Mouse (Mus musculus) midbrain, embryonic 15.5 days (tissue): Measurements from ENCODE around the gene Kbtbd12. TPM values are rescaled to one million over a fixed set of nuclear protein-coding genes. Genes with fewer than 3 reads are reported as not detected.
A peak's percentile ranks its signal among the peaks of the same experiment; 100 is the strongest.

Experiments used
- ATAC-seq: fragments of 200-750 bp; cut with Nextera tagmentation; replicated peaks from 2 replicates; pipeline ENCODE4 v1.8.0; 2017; ENCODE audit warnings: moderate TSS enrichment
- H3K27ac ChIP-seq: fragments of 300-500 bp; sonication (generic); 2 replicates; pipeline ENCODE4 v1.5.1; 2015; ENCODE audit warnings: mild to moderate bottlenecking, inconsistent platforms
- H3K27me3 ChIP-seq: fragments of 300-500 bp; sonication (generic); replicated peaks from 2 replicates; pipeline ENCODE4 v1.6.1; 2015; ENCODE audit warnings: inconsistent platforms
- H3K36me3 ChIP-seq: fragments of 300-500 bp; sonication (generic); replicated peaks from 2 replicates; pipeline ENCODE4 v1.6.1; 2015; ENCODE audit warnings: inconsistent platforms
- H3K4me1 ChIP-seq: fragments of 300-500 bp; sonication (generic); 2 replicates; pipeline ENCODE4 v1.6.1; 2015; ENCODE audit warnings: inconsistent platforms
- H3K4me2 ChIP-seq: fragments of 300-500 bp; sonication (generic); 2 replicates; pipeline ENCODE4 v1.6.1; 2015; ENCODE audit warnings: inconsistent platforms, mild to moderate bottlenecking, moderate library complexity
- H3K4me3 ChIP-seq: fragments of 300-500 bp; sonication (generic); 2 replicates; pipeline ENCODE4 v1.5.1; 2015; ENCODE audit warnings: mild to moderate bottlenecking, inconsistent platforms
- H3K9ac ChIP-seq: fragments of 300-500 bp; sonication (generic); 2 replicates; pipeline ENCODE4 v1.6.1; 2015; ENCODE audit warnings: mild to moderate bottlenecking, inconsistent platforms
- H3K9me3 ChIP-seq: fragments of 300-500 bp; sonication (generic); 2 replicates; pipeline ENCODE4 v1.6.1; 2016; ENCODE audit warnings: inconsistent platforms
- WGBS: fragments of 180-500 bp; shearing (Covaris S2); methylation state at CpG from one replicate; pipeline ENCODE4 v1.1.7; 2015; ENCODE audit warnings: mixed read lengths; 5-methylcytosine and 5-hydroxymethylcytosine counted together
- polyA plus RNA-seq: library from polyadenylated mRNA; unstranded; fragments of >200 nt; fragmentation: Nextera tagmentation; extraction: Ambion mirVana; gene quantifications from 2 replicates; pipeline ENCODE4 v1.2.1, GENCODE M21; 2015

Kbtbd12 gene
- polyA plus RNA-seq, 1 experiment from 2014 or later, result 0.26 TPM

DNA sequence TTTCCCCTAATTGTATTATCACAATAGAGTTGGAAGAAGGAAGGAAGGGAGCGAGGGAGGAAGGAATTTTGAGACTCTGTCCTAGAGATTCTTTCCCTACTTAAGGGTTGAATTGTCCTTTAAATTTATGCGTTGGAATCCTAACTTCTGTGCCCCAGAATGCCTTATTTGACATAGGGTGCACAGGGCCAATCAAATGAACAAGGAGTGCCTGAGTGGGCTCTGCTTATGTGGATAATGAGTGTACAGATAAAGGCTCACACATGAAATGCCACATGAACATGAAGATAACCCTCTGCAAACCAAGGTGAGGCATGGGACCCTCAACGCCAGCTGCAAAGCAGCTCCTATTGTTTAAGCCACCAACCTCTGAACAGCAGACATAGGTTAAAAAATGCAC, 2.6 kb upstream of the Kbtbd12 start:
- Histone ChIP-seq H3K4me3 (no peak overlapping the region), H3K9ac (peak overlapping the region; percentile 35; the same call in 1 of the 2 replicates), H3K4me2 (peak overlapping the region; percentile 39), H3K36me3 (no peaks in the 10 kb centered on the region), H3K4me1 (peaks cover 13% of the 10 kb centered on the region), H3K9me3 (peaks cover 9% of the 10 kb centered on the region; the same call in 1 of the 2 replicates), H3K27me3 (no peaks in the 10 kb centered on the region), H3K27ac (peak overlapping the region; percentile 64)
- 13% methylated on average over 3 of the region's 3 CpGs for WGBS
- ATAC-seq, result no peak

DNA sequence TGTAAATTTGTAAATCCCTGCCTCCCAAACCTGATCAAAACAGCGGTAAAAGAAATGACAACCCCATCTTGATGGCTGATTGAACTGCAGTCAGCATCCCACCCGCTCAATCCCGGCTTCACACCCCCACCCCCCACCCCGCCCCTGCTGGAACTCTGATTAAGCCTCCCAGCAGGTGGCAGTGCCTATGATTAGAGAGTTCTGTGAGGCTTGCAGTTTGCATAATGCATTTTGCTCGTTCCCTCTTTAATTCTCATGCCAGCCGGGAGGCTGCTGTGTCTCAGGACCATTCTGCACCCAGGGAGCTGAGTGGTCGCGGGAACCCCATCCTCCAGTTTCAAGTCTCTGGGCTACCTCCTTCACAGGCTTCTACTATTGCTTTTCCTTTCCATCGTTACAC, 2.2 kb upstream of the Kbtbd12 start:
- H3K9me3 ChIP-seq, result peaks cover 9% of the 10 kb centered on the region; the same call in 1 of the 2 replicates
- no peaks in the 10 kb centered on the region for H3K27me3 ChIP-seq
- no peak overlapping the region for H3K4me3 ChIP-seq
- peak overlapping the region; percentile 64 for H3K27ac ChIP-seq
- H3K9ac ChIP-seq, result peak overlapping the region; percentile 35; the same call in 1 of the 2 replicates
- peak overlapping the region; percentile 39 for H3K4me2 ChIP-seq
- WGBS, result under 1% methylated on average over 9 of the region's 9 CpGs
- H3K4me1 ChIP-seq, result peaks cover 13% of the 10 kb centered on the region
- peak; percentile 63; the same call in 1 of the 2 replicates for ATAC-seq
- no peaks in the 10 kb centered on the region for H3K36me3 ChIP-seq

DNA sequence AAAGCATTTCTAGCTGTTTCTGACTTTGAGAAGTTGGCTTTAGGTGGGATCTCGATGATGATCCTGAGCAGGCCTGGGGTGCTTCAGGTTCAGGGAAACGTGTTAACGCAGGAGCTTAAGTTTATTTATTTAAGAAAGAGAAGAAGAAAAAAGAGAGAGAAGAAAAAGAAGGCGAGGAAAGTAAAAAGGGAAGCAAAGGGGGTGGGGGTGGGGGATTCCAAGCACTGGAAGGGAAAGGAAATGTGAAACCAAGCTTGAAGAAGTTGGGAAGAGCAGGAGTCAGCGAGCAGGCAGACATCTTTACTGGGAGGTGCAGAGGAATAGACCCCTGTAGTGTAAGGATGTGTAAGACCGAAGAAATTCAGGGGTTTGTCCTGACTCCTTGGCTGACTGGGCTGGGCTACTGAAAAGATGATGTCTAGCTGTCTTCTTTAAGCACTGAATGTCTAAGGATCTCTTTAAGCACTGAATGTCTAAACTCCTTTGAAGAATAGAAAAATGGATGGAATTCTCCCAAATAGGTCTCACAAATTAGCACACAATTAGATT, 1.7 kb upstream of the Kbtbd12 start:
- Histone ChIP-seq H3K4me3 (no peak overlapping the region), H3K4me2 (peak overlapping the region; percentile 39), H3K9ac (no peak overlapping the region; the same call in 1 of the 2 replicates), H3K27ac (peak overlapping the region; percentile 36), H3K9me3 (peaks cover 9% of the 10 kb centered on the region; the same call in 1 of the 2 replicates), H3K27me3 (no peaks in the 10 kb centered on the region), H3K36me3 (no peaks in the 10 kb centered on the region), H3K4me1 (peaks cover 13% of the 10 kb centered on the region)
- ATAC-seq, result peak; percentile 24; the same call in 1 of the 2 replicates
- 26% methylated on average over 6 of the region's 6 CpGs for WGBS

DNA sequence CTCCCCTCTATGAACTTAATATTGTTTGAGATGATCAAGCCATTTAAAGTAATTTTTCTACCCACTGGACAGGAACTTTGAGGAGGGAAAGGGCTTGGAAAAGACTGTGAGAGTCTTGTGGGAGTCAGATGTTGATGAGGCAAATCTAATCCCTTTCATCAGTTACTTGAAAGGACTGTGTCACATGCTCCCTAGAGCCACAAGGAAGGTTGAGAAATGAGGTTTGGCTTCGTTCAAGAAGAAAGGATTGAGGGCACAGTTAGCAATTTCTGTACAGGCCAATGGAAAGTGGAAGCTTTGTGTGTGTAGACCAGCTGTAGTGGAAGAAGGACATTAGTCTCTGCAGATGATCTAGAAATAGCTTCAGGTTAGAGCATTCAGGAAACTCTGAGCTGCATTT, 1.2 kb upstream of the Kbtbd12 start:
- ATAC-seq, result no peak

DNA sequence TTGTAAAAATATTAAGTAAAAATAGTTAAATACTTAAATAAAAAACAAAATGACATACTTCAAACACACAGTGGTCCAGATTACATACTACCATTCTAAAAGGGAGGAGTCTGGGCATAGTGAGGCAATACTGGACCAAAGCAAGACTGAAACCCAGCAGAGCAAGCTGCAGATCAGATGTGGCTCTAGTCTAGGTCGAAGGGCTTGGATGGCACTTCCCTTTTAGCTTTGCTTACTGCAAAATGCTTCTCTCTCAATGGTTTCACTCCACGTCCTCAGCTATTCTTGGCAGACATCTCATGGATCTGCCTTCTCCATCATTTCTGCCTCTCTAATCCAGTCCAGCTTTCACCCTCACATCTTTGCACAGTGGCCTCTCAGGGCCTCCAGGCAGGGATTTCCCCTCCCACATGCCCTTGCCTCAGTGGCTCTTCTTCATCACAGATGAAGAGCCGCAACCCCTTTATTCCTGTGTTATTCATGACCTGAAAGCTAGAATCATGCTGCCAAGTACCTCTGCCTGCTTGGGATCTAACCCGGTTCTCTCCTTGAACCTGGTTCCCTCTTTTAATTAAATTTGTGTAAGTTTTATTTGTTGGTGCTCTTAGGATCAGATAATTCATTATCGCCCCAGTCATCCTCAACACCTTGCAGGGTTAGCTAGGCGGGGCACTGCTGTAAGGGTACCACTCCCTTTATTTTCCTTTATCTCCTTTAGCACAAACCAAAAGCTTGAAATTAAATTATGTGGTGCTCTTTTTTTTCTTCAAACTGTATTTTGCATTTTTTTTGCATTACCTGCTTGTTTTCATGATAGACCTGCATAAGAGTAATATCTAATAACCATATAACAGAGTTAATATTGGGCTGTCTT, 1.6 kb downstream of the Kbtbd12 start:
- Histone ChIP-seq H3K4me1 (peaks cover 13% of the 10 kb centered on the region), H3K27me3 (no peaks in the 10 kb centered on the region), H3K4me3 (no peak overlapping the region), H3K9me3 (peaks cover 9% of the 10 kb centered on the region; the same call in 1 of the 2 replicates), H3K4me2 (no peak overlapping the region), H3K36me3 (no peaks in the 10 kb centered on the region), H3K9ac (no peak overlapping the region), H3K27ac (no peak overlapping the region)
- no peak for ATAC-seq
- 95% methylated on average over 6 of the region's 6 CpGs for WGBS

More for the DNA sequence above, 1.2 kb upstream of the Kbtbd12 start:
- Histone ChIP-seq H3K9me3 (peaks cover 9% of the 10 kb centered on the region; the same call in 1 of the 2 replicates), H3K4me2 (no peak overlapping the region), H3K4me3 (no peak overlapping the region), H3K27me3 (no peaks in the 10 kb centered on the region), H3K36me3 (no peaks in the 10 kb centered on the region), H3K27ac (0 out of 2 replicates have a peak overlapping the region, but pooled peaks have one; percentile 7), H3K9ac (no peak overlapping the region), H3K4me1 (peaks cover 13% of the 10 kb centered on the region)
- WGBS, result 7% methylated on average over 1 of the region's 1 CpGs

DNA sequence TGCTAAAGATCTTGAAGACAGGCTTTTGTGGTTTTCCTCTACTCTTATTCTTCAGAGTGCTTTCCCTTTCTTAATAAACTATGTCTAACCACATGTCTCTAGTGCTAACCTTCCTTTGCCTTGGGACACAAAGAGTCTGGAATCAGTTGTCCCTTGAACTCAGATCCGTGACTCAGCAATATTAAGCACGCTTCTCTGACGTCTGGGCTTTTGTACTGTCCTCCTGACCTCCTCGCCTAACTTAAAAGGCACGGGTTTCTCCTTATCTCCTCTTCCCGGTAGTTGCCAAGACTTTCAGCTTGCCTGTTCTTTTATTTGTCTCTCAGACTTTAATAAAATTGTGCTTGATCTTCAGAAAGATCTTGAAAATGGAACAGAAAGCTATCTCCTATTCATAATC, 6.5 kb downstream of the Kbtbd12 start:
- 59% methylated on average over 6 of the region's 6 CpGs for WGBS
- ATAC-seq, result no peak
- Histone ChIP-seq H3K27ac (no peak overlapping the region), H3K9me3 (no peaks in the 10 kb centered on the region), H3K4me3 (no peak overlapping the region), H3K36me3 (no peaks in the 10 kb centered on the region), H3K27me3 (no peaks in the 10 kb centered on the region), H3K4me1 (peaks cover 16% of the 10 kb centered on the region), H3K9ac (no peak overlapping the region), H3K4me2 (no peak overlapping the region)

DNA sequence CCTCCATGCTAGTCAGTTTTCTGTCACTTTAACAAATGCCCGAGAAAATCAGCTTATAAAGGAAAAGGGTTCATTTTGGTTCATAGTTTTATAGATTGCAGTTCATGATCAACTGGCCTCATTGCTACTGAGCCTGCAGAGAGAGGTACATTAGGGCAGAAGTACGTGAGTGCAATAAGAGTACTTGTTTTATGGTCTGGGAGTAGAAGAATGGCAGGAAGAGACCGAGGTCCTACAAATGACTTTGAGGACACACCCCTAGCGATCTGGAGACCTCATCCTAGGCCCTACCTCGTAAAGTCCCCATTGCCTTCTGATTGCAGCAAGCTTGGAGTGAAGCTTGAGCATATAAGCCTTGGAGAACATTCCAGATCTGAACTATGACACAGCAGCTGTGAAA, 7.2 kb downstream of the Kbtbd12 start:
- Histone ChIP-seq H3K36me3 (no peaks in the 10 kb centered on the region), H3K9ac (no peak overlapping the region), H3K4me1 (peaks cover 17% of the 10 kb centered on the region), H3K4me3 (no peak overlapping the region), H3K9me3 (no peaks in the 10 kb centered on the region), H3K27ac (no peak overlapping the region), H3K27me3 (no peaks in the 10 kb centered on the region), H3K4me2 (no peak overlapping the region)
- ATAC-seq, result no peak
- WGBS, result 80% methylated on average over 5 of the region's 5 CpGs

DNA sequence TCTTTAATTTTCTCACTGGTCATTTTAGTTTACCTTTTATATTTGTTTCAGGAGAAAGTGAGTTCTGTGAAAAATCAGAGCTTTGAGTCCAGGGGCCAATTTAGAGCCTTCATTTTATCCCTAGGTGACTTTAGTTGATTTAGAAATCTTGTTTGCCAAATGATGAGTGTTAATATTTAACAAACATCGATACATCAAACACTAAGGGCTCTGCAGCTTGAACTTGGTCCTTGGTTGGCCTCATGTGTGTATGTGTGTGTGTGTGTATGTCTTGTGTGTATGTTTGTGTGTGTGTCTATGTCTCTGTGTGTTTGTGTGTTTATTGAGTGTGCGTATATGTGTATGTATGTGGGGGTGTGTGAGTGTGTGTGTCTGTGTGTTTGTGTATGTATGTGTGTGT, 7.9 kb downstream of the Kbtbd12 start:
- Histone ChIP-seq H3K4me3 (no peak overlapping the region), H3K9ac (no peak overlapping the region), H3K4me2 (no peak overlapping the region), H3K4me1 (peaks cover 17% of the 10 kb centered on the region), H3K27me3 (no peaks in the 10 kb centered on the region), H3K27ac (no peak overlapping the region), H3K36me3 (no peaks in the 10 kb centered on the region), H3K9me3 (no peaks in the 10 kb centered on the region)
- no peak for ATAC-seq
- WGBS, result 94% methylated on average over 2 of the region's 2 CpGs

DNA sequence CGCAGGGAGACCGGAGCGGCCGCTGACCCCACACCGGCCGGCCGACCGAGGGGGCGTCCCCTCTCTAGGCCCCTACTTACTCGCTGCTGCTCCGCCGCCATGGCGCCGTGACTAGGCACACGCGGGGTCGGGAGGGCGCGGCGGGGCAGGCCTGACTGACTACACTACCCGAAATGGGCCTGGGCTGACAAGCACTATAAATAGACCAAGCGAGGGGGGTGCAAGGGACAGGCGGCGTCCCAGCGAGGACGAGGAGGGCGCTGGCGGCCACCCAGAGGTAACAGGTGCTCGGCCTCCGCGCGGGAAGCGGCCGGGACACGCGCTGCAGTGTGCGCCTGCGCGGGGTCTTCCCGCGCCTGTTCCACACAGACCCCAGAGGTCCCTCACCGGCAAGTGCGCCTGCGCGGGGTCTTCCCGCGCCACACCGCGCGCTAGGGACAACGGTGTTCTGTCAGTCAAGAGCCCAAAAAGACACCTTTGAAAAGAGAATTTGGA, 10.4 kb downstream of the Kbtbd12 start:
- Histone ChIP-seq H3K9ac (peak overlapping the region; percentile 62), H3K9me3 (no peaks in the 10 kb centered on the region), H3K36me3 (no peaks in the 10 kb centered on the region), H3K4me1 (peaks cover 17% of the 10 kb centered on the region), H3K27me3 (no peaks in the 10 kb centered on the region), H3K4me2 (peak overlapping the region; percentile 96), H3K27ac (peak overlapping the region; percentile 84), H3K4me3 (peak overlapping the region; percentile 55)
- ATAC-seq, result peak; percentile 97
- WGBS, result under 1% methylated on average over 51 of the region's 51 CpGs

DNA sequence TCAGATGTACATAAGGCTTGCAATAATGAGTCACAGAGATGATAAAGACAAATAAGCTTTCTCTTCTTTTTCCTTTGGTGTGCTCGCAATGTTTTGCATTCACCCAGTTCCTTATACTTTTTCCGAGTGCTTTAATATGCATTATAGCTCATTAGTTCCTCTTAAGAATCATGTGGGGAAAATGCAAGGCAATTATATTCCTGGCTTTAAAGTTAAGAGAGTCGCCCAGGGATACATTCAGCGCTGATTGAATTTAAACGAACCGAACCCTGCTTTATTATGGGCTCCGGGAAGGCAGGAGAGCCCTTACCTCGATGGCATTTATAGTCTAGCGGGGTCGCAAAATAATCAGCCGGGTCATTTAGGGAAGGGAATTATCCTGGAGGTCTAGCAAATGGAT, 10.8 kb downstream of the Kbtbd12 start:
- no peaks in the 10 kb centered on the region for H3K36me3 ChIP-seq
- peak; percentile 55 for ATAC-seq
- no peaks in the 10 kb centered on the region for H3K9me3 ChIP-seq
- H3K27me3 ChIP-seq, result no peaks in the 10 kb centered on the region
- 15% methylated on average over 11 of the region's 11 CpGs for WGBS
- H3K4me1 ChIP-seq, result peaks cover 17% of the 10 kb centered on the region
- peak overlapping the region; percentile 96 for H3K4me2 ChIP-seq
- peak overlapping the region; percentile 62 for H3K9ac ChIP-seq
- H3K27ac ChIP-seq, result peak overlapping the region; percentile 84
- peak overlapping the region; percentile 55 for H3K4me3 ChIP-seq

DNA sequence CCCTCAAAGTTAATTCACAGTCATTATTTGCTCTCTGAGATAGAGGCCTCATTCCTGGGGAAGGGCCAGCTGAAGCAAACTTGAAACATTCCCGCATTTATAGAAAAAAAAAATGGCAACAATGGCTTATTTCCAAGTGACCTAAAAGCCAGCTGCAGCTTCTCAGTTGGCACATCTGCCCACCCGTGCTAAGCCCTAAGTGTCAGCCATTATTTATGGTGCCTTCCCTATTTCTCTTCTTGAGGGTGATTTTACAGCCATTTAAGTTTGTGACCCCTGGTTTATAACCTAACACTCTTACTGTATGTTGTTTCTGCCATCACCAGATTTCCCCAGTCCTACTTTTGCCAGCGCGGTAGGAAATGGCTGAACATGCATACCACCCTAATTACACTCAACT, 11.3 kb downstream of the Kbtbd12 start:
- no peak for ATAC-seq
- Histone ChIP-seq H3K4me3 (no peak overlapping the region), H3K9ac (no peak overlapping the region), H3K4me2 (peak overlapping the region; percentile 96; the same call in 1 of the 2 replicates), H3K27me3 (no peaks in the 10 kb centered on the region), H3K9me3 (no peaks in the 10 kb centered on the region), H3K4me1 (peaks cover 17% of the 10 kb centered on the region), H3K36me3 (no peaks in the 10 kb centered on the region), H3K27ac (peak overlapping the region; percentile 84)
- 68% methylated on average over 4 of the region's 4 CpGs for WGBS

DNA sequence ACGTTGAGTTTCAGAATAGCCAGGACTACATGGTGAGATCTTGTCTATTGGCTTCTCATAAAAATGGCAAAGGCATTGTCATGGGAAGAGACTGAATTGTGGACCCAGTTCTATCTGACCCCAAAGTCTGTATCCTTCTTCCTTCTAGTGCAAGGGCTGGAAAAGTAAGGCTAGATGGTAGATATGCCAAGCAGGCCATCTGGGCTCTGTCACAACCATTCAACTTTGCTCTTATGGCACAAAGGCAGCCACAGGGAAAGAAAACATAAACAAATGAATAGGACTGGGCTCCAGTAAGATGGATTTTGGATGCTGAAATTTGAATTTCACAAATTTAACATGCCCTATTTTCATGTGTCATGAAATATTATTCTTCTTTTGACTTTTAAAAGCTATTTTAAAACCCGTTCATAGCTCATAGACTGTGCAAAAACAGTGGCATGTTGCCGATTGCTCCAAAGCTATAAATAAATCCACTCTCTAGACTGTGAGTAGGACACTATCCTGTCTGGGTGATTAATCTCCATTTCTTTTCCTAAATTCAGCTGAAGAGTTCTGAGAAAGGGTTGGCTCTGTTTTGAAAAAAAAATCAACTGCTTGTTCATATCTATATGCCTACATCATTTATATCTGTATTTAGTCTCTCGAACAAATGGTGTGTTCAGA, 15.8 kb downstream of the Kbtbd12 start:
- no peaks in the 10 kb centered on the region for H3K9me3 ChIP-seq
- H3K4me3 ChIP-seq, result no peak overlapping the region
- 88% methylated on average over 4 of the region's 4 CpGs for WGBS
- ATAC-seq, result no peak
- H3K27me3 ChIP-seq, result no peaks in the 10 kb centered on the region
- H3K4me2 ChIP-seq, result no peak overlapping the region
- no peaks in the 10 kb centered on the region for H3K36me3 ChIP-seq
- H3K9ac ChIP-seq, result no peak overlapping the region
- no peak overlapping the region for H3K27ac ChIP-seq
- H3K4me1 ChIP-seq, result peaks cover 8% of the 10 kb centered on the region
